Comparison of ENCODE assay signal across 12 mouse cellular contexts in the genomic region with DNA sequence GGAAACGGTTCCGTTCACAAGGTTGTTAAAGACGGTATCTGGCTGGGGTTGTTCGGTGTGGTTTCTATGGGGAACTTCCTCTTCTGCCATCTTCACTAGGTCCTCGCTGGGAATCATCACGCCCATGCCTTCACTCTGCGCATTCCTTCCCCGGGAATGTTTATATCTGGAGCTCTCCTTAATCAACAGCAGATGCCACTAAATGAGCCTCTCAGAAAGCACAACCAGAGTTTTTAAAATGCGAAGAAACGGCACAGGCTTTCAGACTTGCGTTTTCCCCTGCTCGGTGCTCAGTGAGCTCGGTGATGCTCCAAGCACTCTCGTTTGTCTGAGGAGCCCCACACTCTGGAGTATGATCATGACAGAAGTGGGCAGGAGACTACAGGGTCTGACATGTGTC.
DNase-seq lines count a peak whose midpoint lies in the region; ATAC-seq and TF ChIP-seq lines count a peak whose summit lies in the region.
"Had no signal": no experiment of that assay in that cellular context is flagged by ENCODE, and none has a peak within 500 bp of the region (broad histone marks: within the 10 kb centered on the region; RNA-seq: fewer than 3 reads in every experiment).

No protein-coding gene starts in this region.

- peak overlapping the region; percentile 17; the same call in 1 of the 2 replicates for H3K4me2 ChIP-seq in lung, embryonic 16.5 days (ENCODE audit: low read depth, low read length)
- H3K4me2 ChIP-seq in lung, postnatal 0 days (replicated peaks; ENCODE audit: low read depth, low read length): no peak overlapping the region
- H3K4me2 ChIP-seq in intestine, embryonic 15.5 days (replicated peaks): peak overlapping the region; percentile 14; the same call in 1 of the 2 replicates
- H3K4me2 ChIP-seq: heart, embryonic 12.5 days had no signal

- ATAC-seq in lung, embryonic 16.5 days (ENCODE audit: low read depth): no peak
- no peak for ATAC-seq in lung, postnatal 0 days
- no peak for ATAC-seq in intestine, embryonic 15.5 days

- peaks cover 5% of the 10 kb centered on the region; the same call in 1 of the 2 replicates for H3K4me1 ChIP-seq in lung, embryonic 16.5 days (replicated peaks; ENCODE audit: control insufficient read depth, insufficient read depth, low read length)
- no peaks in the 10 kb centered on the region for H3K4me1 ChIP-seq in lung, postnatal 0 days (ENCODE audit: insufficient read depth, low read depth, low read length)
- H3K4me1 ChIP-seq in intestine, embryonic 15.5 days (replicated peaks): peaks cover 5% of the 10 kb centered on the region; the same call in 1 of the 2 replicates

- H3K9ac ChIP-seq in lung, embryonic 16.5 days (ENCODE audit: low read length): no peak overlapping the region
- no peak overlapping the region for H3K9ac ChIP-seq in lung, postnatal 0 days (replicated peaks; ENCODE audit: low read depth)
- H3K9ac ChIP-seq in intestine, embryonic 15.5 days: no peak overlapping the region
- H3K9ac ChIP-seq: heart, embryonic 12.5 days had no signal

- 35% methylated on average over 14 of the region's 14 CpGs for whole genome bisulfite sequencing in lung, embryonic 16.5 days
- 46% methylated on average over 14 of the region's 14 CpGs for WGBS in lung, postnatal 0 days
- WGBS in intestine, embryonic 15.5 days: 41% methylated on average over 14 of the region's 14 CpGs

- intact Hi-C loops in gastrocnemius, postnatal 36 days (cut with DNase I): no loop called here

- no peaks in the 10 kb centered on the region for H3K9me3 ChIP-seq in lung, embryonic 16.5 days (ENCODE audit: control insufficient read depth, low read length)
- no peaks in the 10 kb centered on the region for H3K9me3 ChIP-seq in lung, postnatal 0 days (ENCODE audit: low read length)
- no peaks in the 10 kb centered on the region for H3K9me3 ChIP-seq in intestine, embryonic 15.5 days
- H3K9me3 ChIP-seq: heart, embryonic 12.5 days had no signal

- TF ChIP-seq EP300 in lung, postnatal 0 days (IDR thresholded peaks at IDR 0.05): no peak

- no peak for TF ChIP-seq CTCF in lung, postnatal 0 days (IDR thresholded peaks at IDR 0.05)

- no peak overlapping the region for H3K4me3 ChIP-seq in lung, embryonic 16.5 days (ENCODE audit: low read length)
- no peak overlapping the region for H3K4me3 ChIP-seq in lung, postnatal 0 days (ENCODE audit: low read depth, low read length)
- H3K4me3 ChIP-seq in intestine, embryonic 15.5 days (replicated peaks): no peak overlapping the region
- H3K4me3 ChIP-seq: heart, embryonic 12.5 days had no signal

- H3K27ac ChIP-seq in lung, embryonic 16.5 days (ENCODE audit: low read length): no peak overlapping the region
- no peak overlapping the region for H3K27ac ChIP-seq in lung, postnatal 0 days (ENCODE audit: low read length)
- H3K27ac ChIP-seq in intestine, embryonic 15.5 days: peak overlapping the region; percentile 34; the same call in 1 of the 2 replicates

- peak; percentile 4 for DNase-seq in gastrocnemius, postnatal 10 days
- DNase-seq in gastrocnemius, postnatal 36 days: no peak
- no peak for DNase-seq in lung, postnatal 0 days (ENCODE audit: low spot score)
- peak; percentile 39 for DNase-seq in yolk sac, embryonic 10.5 days (ENCODE audit: low spot score)
- no peak for DNase-seq in adrenal gland, adult 8-10 months
- DNase-seq in thymus, adult 18-20 months: no peak
- DNase-seq: adrenal gland, postnatal 10 days; liver; retina, postnatal 1 day had no signal

- H3K36me3 ChIP-seq in lung, embryonic 16.5 days (ENCODE audit: control insufficient read depth, insufficient read depth, low read length): no peaks in the 10 kb centered on the region
- no peaks in the 10 kb centered on the region for H3K36me3 ChIP-seq in lung, postnatal 0 days (ENCODE audit: insufficient read depth, low read length)
- H3K36me3 ChIP-seq in intestine, embryonic 15.5 days: no peaks in the 10 kb centered on the region
- H3K36me3 ChIP-seq: heart, embryonic 12.5 days had no signal

- H3K27me3 ChIP-seq in lung, embryonic 16.5 days (ENCODE audit: control insufficient read depth, insufficient read depth, low read depth, low read length): no peaks in the 10 kb centered on the region
- no peaks in the 10 kb centered on the region for H3K27me3 ChIP-seq in lung, postnatal 0 days (replicated peaks; ENCODE audit: insufficient read depth, low read length)
- H3K27me3 ChIP-seq in intestine, embryonic 15.5 days (replicated peaks): no peaks in the 10 kb centered on the region
- H3K27me3 ChIP-seq: heart, embryonic 12.5 days had no signal

Comparison
In these comparisons a context has a peak if more than half of its experiments do, and no peak if none do; other contexts are left out.
1. DNase-seq: peak in gastrocnemius, postnatal 10 days (single experiment) and yolk sac, embryonic 10.5 days (single experiment); none in gastrocnemius, postnatal 36 days (0 of 2), lung, postnatal 0 days (single experiment), adrenal gland, adult 8-10 months (single experiment) and thymus, adult 18-20 months (0 of 2).